Mouse (Mus musculus) B cell, adult 2 months (primary cell): ENCODE results near the gene Evi5l.

Experiments
- DNase-seq, 2 experiments: peaks; one replicate each; pipeline ENCODE4 v3.0.0; 2022

Gene Evi5l

GRCm38 (mm10) chr8:4165852-4166751, at the start of gene Evi5l:
Evi5l (plus strand) TSS chr8:4166567.
- peak; percentile 96 to 97 for DNase-seq

GRCm38 (mm10) chr8:4133798-4134197, 32.6 kb upstream of the Evi5l start, which contains the start of gene Cd209g:
Cd209g (plus strand) TSS chr8:4134098.
- no peak for DNase-seq

- peak; percentile 82 to 86 for DNase-seq
Observed at GRCm38 (mm10) chr8:4139660-4140646, 26.4 kb upstream of the Evi5l start.

- peak; percentile 29 to 31 for DNase-seq
Observed at GRCm38 (mm10) chr8:4141721-4142120, 24.6 kb upstream of the Evi5l start.

- DNase-seq, result no peak
Observed at GRCm38 (mm10) chr8:4147272-4147671, 19.1 kb upstream of the Evi5l start.

- no peak for DNase-seq
Observed at GRCm38 (mm10) chr8:4154878-4155277, 11.5 kb upstream of the Evi5l start.

- no peak for DNase-seq
Observed at GRCm38 (mm10) chr8:4162786-4163185, 3.6 kb upstream of the Evi5l start.

- peak; percentile 16 to 25 for DNase-seq
Observed at GRCm38 (mm10) chr8:4165176-4165851, 1.1 kb upstream of the Evi5l start.

GRCm38 (mm10) chr8:4166881-4167525, 636 bp downstream of the Evi5l start:
- no peak for DNase-seq

GRCm38 (mm10) chr8:4167918-4168317, 1.6 kb downstream of the Evi5l start:
- DNase-seq, result no peak

GRCm38 (mm10) chr8:4172486-4172885, 6.1 kb downstream of the Evi5l start:
- no peak for DNase-seq

- DNase-seq, result no peak
Observed at GRCm38 (mm10) chr8:4174018-4174417, 7.7 kb downstream of the Evi5l start.

GRCm38 (mm10) chr8:4183409-4183808, 17.0 kb downstream of the Evi5l start:
- DNase-seq, result no peak

GRCm38 (mm10) chr8:4186151-4186550, 19.8 kb downstream of the Evi5l start:
- DNase-seq, result no peak

- DNase-seq, result no peak
Observed at GRCm38 (mm10) chr8:4188605-4189004, 22.2 kb downstream of the Evi5l start.

- DNase-seq, result no peak
Observed at GRCm38 (mm10) chr8:4189031-4189722, 22.8 kb downstream of the Evi5l start.

GRCm38 (mm10) chr8:4192305-4192704, 25.9 kb downstream of the Evi5l start:
- no peak for DNase-seq

GRCm38 (mm10) chr8:4192807-4193587, 26.6 kb downstream of the Evi5l start:
- peak; percentile 90 to 91 for DNase-seq

- no peak for DNase-seq
Observed at GRCm38 (mm10) chr8:4193588-4193894, 27.2 kb downstream of the Evi5l start.

- no peak for DNase-seq
Observed at GRCm38 (mm10) chr8:4201321-4201720, 35.0 kb downstream of the Evi5l start.
